Mouse (Mus musculus) naive thymus-derived CD4-positive, alpha-beta T cell, adult 2 months (primary cell): Measurements from ENCODE around the gene Mapkapk3.

ENCODE experiments used
- DNase-seq: peaks from one replicate; pipeline ENCODE4 v3.0.0-alpha.2; 2011; ENCODE audit warnings: low read depth

Gene Mapkapk3

DNA sequence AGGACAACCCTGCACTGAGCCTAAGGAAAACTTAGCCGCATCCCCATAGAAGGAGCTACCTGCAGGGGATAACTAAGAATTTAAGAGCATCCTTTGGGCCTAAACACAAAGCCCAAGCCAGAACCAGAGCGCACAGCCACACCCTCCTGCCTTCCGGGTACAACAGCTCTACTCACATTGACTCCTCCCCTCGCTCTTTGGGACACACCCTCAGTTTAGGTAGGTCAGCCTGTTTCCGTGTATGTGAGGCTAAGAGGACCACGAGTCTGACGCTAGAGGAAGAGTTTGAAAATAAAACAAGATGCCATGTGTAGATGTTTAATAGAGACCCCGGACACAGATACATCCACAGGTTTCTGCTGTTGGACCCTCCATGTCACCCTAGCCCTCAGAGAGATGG is 966 bp downstream of the Mapkapk3 start:
- DNase-seq: peak; percentile 92

DNA sequence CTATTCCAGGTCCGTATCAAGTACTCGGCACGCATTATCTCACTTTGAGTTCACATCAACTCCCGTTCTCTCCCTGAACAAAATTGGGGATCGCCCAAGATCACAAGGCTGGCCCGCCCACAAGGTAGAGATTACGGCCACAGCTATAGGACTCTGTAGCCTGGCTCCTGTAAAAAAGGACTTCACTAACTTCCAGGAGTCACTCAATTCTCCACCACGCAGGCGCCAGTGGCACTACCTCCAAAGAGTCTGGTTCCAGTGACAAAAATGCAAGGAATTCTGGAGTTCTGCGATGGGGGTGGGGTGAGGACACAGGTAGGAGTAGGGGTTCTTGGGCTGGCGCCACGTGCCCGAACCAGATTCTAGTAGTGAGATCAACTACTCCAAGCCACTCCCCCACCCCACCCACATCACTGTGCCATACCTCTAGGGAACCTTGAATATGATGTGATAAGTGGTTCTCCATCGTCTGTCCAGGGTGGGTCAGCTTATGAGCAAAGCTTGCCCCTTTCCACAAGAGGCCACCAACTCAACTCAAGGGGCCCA is 1.5 kb downstream of the Mapkapk3 start:
- no peak for DNase-seq

DNA sequence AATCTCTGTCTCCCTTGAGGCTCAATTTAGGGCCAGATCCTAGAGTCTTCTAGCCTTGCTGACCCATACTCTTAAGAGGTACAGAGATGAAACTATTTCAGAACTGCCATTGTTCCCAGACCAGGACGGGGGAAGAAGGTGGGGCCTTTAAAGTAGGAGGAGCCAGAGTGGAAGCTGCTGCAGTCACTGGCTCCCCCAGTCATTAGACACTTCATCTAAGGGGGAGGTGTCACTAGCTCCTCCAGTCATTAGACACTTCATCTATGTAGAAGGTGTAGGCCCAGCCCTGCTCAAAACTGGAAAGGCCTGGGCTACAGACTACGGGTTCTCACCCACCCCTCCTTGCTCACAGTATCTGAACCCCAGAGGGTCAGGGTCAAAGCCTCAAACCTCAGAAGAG is 2.4 kb downstream of the Mapkapk3 start:
- no peak for DNase-seq

- DNase-seq: peak; percentile 48
These were observed 4.7 kb downstream of the Mapkapk3 start for GRCm38 (mm10) chr9:107285009-107285408.

GRCm38 (mm10) chr9:107282951-107283350 is 6.7 kb downstream of the Mapkapk3 start:
- no peak for DNase-seq

GRCm38 (mm10) chr9:107281241-107281987 is 8.3 kb downstream of the Mapkapk3 start:
- DNase-seq: no peak

DNA sequence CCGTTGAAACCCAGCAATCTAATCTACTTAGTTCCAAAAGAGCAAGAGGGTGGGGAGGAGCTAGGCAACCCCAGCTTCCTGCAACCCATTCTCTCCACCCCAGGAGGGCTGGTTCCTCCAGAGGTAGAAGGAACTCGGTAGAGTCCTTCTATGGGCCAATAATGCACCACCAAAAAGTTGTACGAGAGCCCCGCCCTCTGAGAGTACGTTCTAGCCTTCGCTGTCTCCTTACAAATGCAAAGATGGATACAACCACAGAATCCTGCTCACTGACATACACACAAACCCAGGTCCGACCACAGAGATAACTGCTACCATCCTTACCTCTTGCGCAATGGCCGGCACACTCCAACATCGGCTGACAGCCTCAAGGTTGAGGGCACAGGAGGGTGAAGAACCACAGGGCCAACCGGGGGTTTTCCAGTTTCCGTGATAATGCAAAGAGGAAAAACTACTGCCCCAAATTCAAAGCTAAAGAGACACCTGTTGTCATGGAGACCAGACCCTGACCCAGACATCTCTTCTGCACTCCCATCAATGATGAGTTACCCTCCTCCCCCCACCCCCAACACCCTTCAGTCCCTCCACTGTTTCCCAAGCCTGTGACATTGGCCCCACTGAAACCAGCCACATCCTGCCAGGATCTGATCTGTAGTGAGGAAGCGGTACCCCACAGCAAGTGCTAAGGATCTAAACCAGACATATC is 9.2 kb downstream of the Mapkapk3 start:
- peak; percentile 66 for DNase-seq

DNA sequence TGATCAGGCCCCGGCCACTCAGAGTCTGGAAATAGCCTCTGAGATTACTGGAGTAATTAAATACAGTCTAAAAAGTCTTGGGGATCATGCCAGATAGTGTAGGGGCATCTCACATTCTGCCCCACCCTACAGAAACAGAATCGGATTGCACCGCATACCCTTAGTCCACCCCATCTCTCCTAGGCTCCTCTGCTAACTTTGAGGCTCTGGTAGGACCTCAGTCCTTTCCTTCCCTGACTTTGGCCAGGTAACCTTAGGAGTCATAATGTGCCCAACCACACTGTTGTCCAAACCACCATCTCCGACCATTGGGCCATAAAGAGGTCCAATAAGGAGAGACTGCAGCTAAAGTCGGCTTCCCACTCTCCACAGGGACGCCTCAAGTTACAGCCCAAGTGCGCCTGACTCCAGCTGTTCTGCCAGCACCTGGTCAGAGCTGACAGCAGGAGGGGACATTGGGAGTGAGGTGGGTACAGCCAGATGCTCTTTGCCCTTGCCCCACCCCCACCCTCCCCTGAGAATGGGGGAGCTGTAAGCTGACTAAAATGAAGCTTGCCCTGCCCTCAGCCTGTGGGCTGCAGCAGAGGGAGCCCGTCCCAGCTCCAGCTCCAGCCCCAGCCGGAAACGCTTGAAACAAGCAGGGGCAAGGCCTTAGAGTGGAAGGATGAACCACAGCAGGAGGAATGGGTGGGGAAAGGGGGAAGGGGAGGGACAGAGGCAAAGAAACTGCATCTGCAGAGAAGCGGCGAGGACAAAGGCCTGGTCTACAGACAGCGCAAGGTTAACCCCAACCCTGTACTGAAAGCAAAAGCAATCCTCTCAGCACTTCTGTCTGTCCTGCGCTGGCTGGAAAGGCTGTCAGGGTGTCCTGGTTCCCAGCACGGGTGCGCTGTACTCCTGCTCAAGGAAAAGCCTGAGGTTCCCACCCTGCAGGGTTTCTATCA is 10.0 kb downstream of the Mapkapk3 start:
- DNase-seq: no peak

GRCm38 (mm10) chr9:107278527-107279377 is 10.9 kb downstream of the Mapkapk3 start:
- no peak for DNase-seq

- no peak for DNase-seq
These were observed 11.6 kb downstream of the Mapkapk3 start for GRCm38 (mm10) chr9:107278126-107278525.

DNA sequence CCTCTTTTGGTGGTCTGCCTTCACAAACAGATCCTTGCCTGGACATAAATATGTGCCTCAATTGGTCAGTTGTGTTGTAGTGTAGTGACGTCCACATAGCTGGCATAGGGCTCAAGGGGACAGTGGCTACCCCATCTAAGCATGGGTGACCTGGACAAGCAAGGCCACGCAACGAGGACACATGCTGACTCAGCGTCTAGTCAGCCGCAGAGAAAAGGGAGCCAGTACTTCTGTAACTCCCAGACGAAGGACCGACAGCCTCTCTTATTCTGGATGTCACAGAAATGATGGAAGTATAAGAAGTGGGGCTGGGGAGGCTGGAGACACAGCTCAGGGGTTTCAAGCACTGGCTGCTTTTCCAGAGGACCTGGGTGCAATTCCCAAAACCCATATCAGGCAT is 12.1 kb downstream of the Mapkapk3 start:
- DNase-seq: no peak

DNA sequence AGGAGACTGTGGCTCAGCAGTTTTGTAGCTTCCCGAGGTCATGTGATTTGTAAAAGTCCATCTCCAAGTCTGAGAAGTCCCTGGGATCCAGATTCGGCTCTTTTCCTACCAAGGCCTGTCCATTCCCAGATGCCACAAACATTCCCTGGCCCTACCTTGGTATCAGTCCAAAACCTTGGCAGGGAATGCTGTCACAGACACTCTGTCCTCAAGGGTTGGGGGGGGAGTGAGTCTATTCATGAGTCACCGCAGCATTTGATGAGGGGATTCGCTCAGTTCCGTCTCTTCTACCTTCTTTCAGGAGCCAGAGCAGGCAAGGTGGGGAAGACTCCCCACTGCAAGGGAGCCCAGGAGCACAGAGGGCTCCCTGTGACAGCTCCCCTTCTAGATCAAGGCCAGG is 14.0 kb downstream of the Mapkapk3 start:
- no peak for DNase-seq

DNA sequence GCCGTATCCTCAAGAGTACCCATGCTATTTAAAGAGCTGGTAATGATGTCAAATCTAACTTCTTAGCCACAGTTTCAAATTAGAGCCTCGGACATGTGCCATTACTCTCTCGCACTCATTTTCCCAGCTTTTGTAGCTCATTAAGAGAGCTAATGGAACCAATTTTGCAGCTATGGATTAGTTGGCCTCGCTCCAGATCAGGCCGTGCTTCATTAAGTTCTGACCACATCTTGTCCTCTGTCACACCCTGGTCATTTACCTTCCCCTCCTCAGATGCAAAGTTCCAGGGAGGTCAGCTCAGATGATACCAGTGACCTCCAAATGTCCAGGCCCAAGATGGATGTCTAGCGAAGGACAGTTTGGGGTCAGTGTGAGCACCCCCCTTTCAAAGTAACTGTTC is 14.9 kb downstream of the Mapkapk3 start:
- no peak for DNase-seq

GRCm38 (mm10) chr9:107273184-107273583 is 16.5 kb downstream of the Mapkapk3 start:
- no peak for DNase-seq

- DNase-seq: no peak
These were observed 17.4 kb downstream of the Mapkapk3 start for GRCm38 (mm10) chr9:107272284-107272683.

- DNase-seq: no peak
These were observed 18.3 kb downstream of the Mapkapk3 start for GRCm38 (mm10) chr9:107271177-107271938.

- no peak for DNase-seq
These were observed 19.9 kb downstream of the Mapkapk3 start for GRCm38 (mm10) chr9:107269772-107270171.

GRCm38 (mm10) chr9:107267721-107268402 is 21.8 kb downstream of the Mapkapk3 start:
- no peak for DNase-seq

DNA sequence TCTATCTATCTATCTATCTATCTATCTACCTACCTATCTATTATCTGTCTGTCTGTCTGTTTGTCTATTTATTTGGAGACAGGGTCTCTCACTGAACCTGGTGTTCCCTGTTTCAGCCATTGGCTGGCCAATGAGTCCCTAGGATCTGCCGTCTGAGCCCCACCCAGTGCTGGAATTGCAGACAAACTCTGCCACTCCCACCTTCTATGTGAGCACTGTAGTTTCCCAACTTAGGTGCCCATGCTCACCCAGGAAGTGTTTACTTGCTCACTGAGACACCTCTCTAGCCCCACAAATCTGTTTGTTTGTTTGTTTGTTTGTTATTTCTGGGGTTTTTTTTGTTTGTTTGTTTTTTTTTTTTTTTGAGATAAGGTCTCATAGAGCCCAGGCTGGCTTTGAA is 22.6 kb downstream of the Mapkapk3 start:
- DNase-seq: no peak

- no peak for DNase-seq
These were observed 24.9 kb downstream of the Mapkapk3 start for GRCm38 (mm10) chr9:107264731-107265130.
